Mouse (Mus musculus): ENCODE measurements around the gene Ahnak. TPM values are rescaled to one million over a fixed set of nuclear protein-coding genes. Genes with fewer than 3 reads are reported as not detected.

Gene Ahnak
- total and polyA plus RNA-seq, 3 experiments, result 1.2 to 2.2 TPM; not detected in 1

DNA sequence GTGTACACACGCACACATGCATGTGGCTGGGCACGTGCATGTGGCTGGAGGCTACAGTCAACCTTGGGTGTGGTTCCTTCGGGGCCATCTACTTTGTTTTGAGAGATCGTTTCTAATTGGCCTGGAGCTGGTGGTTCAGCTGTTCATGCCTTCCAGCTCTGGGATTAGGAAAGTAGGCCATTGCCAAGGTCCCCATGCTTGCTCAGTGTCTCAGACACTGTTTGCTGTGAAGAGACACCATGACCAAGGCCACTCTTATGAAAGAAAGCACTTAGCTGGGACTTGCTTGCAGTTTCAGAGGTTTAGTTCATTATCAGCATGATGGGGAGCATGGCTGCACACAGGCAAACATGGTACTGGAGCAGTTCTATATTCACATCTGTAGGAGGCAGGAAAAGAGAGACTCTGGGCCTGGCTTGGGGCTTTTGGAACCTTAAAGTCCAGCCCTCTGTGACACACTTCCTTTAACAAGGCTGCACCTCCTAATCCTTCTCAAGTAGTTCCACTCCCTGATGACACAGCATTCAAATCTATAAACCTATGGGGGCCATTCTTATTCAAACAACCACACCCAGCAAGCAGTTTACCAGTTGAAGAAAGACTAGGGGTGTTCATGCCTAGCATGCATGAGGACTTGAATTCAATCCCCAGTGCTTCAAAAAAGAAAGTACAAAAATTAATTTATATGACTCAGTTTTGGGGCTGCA lies 60.0 kb downstream of the Ahnak start:
- TF ChIP-seq GABPA (IDR thresholded peaks at IDR 0.05; ENCODE audit: low read depth, low read length) (no peak), NELFE (IDR thresholded peaks at IDR 0.05; ENCODE audit: low read depth, low read length) (no peak), MAFK (IDR thresholded peaks at IDR 0.05; ENCODE audit: borderline replicate concordance, low read depth, low read length) (no peak), USF2 (IDR thresholded peaks at IDR 0.05; ENCODE audit: borderline replicate concordance in 1 of 2, insufficient read depth in 1 of 2, low read depth in 1 of 2, low read length in 2 of 2) (no peak), EP300 (IDR thresholded peaks at IDR 0.05; ENCODE audit: low read depth in 1 of 2, low read length in 2 of 2) (no peak), MYC (IDR thresholded peaks at IDR 0.05; ENCODE audit: low read depth, low read length) (no peak), TAL1 (IDR thresholded peaks at IDR 0.05; ENCODE audit: low read length) (no peak), CHD1 (IDR thresholded peaks at IDR 0.05; ENCODE audit: low read depth, low read length) (no peak), MEF2A (IDR thresholded peaks at IDR 0.05; ENCODE audit: extremely low read depth, insufficient replicate concordance, low read depth, low read length, poor library complexity, severe bottlenecking) (no peak), SIN3A (IDR thresholded peaks at IDR 0.05; ENCODE audit: low read length) (no peak), BHLHE40 (IDR thresholded peaks at IDR 0.05; ENCODE audit: borderline replicate concordance, low read depth, low read length) (no peak), ZMIZ1 (IDR thresholded peaks at IDR 0.05; ENCODE audit: low read depth, low read length) (no peak), HCFC1 (IDR thresholded peaks at IDR 0.05; ENCODE audit: low read depth, low read length) (no peak)
- Histone ChIP-seq H3K9me3 (replicated peaks; ENCODE audit: insufficient read depth, low read length) (no peaks in the 10 kb centered on the region), H3K27me3 (ENCODE audit: control insufficient read depth in 1 of 2, insufficient read depth in 2 of 2, low read length in 2 of 2) (no peaks in the 10 kb centered on the region), H3K4me3 (ENCODE audit: control insufficient read depth in 1 of 2, insufficient read depth in 1 of 2, low read depth in 2 of 2, low read length in 2 of 2) (no peak overlapping the region), H3K9ac (ENCODE audit: control insufficient read depth, low read depth, low read length, poor library complexity, severe bottlenecking) (no peak overlapping the region), H3K4me1 (ENCODE audit: control insufficient read depth in 1 of 2, insufficient read depth in 2 of 2, low read length in 2 of 2) (peaks cover 28 to 47% of the 10 kb centered on the region in 2 experiments), H3K36me3 (ENCODE audit: control insufficient read depth in 1 of 2, insufficient read depth in 2 of 2, low read length in 2 of 2) (peaks cover 0 to 41% of the 10 kb centered on the region in 2 experiments; a peak in 2 of 4 replicates), H3K27ac (ENCODE audit: control insufficient read depth, low read depth, low read length) (peak overlapping the region; percentile 98), H3K79me2 (ENCODE audit: control insufficient read depth, insufficient read depth, low read length, poor library complexity) (no peaks in the 10 kb centered on the region)
- peak; percentile 50 for DNase-seq (ENCODE audit: low read depth, low spot score)

DNA sequence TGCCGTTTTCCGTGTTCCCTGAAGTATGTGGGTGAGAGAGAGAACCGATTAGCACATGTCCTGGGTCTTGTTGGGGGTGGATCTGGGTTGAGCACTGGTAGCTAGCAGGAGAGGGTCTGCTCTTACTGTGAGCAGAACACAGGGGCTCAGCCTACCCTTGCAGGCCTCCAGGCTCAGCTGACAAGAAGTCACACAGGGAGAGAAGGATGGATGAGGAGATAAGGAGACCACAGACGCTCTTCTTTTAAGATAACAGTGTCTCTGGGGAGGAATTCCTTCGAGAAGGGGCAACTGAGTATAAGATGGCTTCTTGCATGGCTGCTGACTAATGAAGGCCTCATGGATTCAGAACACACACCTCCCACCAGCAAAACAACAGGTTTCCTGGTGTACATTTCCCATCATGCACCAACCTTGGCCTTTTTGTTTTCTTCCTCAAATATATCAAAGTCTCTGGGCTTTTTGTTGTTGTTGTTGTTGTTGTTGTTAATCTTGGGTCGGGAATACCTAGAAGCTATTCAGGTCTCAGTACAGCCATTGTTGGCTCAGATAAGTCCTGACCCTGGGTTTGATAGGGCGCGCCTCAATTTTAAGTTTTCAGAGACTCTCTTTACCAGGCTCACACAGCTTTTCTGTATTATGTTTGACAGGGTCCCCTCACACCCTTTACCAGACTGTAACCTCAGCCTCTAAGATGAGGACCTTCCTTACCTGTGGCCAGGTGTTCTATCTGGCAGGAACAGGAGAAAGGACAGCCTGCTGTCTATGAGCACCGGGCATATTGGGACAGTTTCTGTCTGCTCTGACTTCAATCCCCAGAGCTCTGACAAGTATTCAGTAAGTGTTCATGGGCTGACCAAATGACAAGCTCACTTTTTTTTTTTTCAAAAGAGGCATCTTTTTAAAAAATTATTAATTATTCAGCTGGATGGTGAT lies 61.5 kb downstream of the Ahnak start:
- H3K4me3 ChIP-seq (ENCODE audit: control insufficient read depth in 1 of 2, insufficient read depth in 1 of 2, low read depth in 2 of 2, low read length in 2 of 2), result no peak overlapping the region
- peak; percentile 93 for DNase-seq (ENCODE audit: low read depth, low spot score)
- H3K36me3 ChIP-seq (ENCODE audit: control insufficient read depth in 1 of 2, insufficient read depth in 2 of 2, low read length in 2 of 2), result peaks cover 0 to 48% of the 10 kb centered on the region in 2 experiments; a peak in 2 of 4 replicates
- H3K27ac ChIP-seq (ENCODE audit: control insufficient read depth, low read depth, low read length), result peak overlapping the region; percentile 98
- no peaks in the 10 kb centered on the region for H3K9me3 ChIP-seq (replicated peaks; ENCODE audit: insufficient read depth, low read length)
- H3K4me1 ChIP-seq (ENCODE audit: control insufficient read depth in 1 of 2, insufficient read depth in 2 of 2, low read length in 2 of 2), result peaks cover 34 to 42% of the 10 kb centered on the region in 2 experiments
- no peaks in the 10 kb centered on the region for H3K27me3 ChIP-seq (ENCODE audit: control insufficient read depth in 1 of 2, insufficient read depth in 2 of 2, low read length in 2 of 2)
- H3K9ac ChIP-seq (ENCODE audit: control insufficient read depth, low read depth, low read length, poor library complexity, severe bottlenecking), result peak overlapping the region; percentile 62
- no peaks in the 10 kb centered on the region for H3K79me2 ChIP-seq (ENCODE audit: control insufficient read depth, insufficient read depth, low read length, poor library complexity)
- no peak for TF ChIP-seq ZNF384 (IDR thresholded peaks at IDR 0.05; ENCODE audit: low read depth, low read length)
- peak; percentile 97 for TF ChIP-seq TBP (IDR thresholded peaks at IDR 0.05; ENCODE audit: low read depth, low read length)
- peak; percentile 88 for TF ChIP-seq SIN3A (IDR thresholded peaks at IDR 0.05; ENCODE audit: low read length)
- peak; percentile 78 for TF ChIP-seq RCOR1 (IDR thresholded peaks at IDR 0.05; ENCODE audit: low read depth, low read length)
- TF ChIP-seq GABPA (IDR thresholded peaks at IDR 0.05; ENCODE audit: low read depth, low read length), result no peak
- TF ChIP-seq MYC (IDR thresholded peaks at IDR 0.05; ENCODE audit: low read depth, low read length), result peak; percentile 75
- TF ChIP-seq CTCF (IDR thresholded peaks at IDR 0.05 in 2 of 3, conservative IDR thresholded peaks at IDR 0.05 in 1 of 3; ENCODE audit: control insufficient read depth in 1 of 3, insufficient read depth in 1 of 3, low read depth in 2 of 3, low read length in 3 of 3, poor library complexity in 1 of 3, severe bottlenecking in 1 of 3), result no peak
- peak; percentile 92 for TF ChIP-seq TAL1 (IDR thresholded peaks at IDR 0.05; ENCODE audit: low read length)
- peak; percentile 89; the same call in 1 of the 2 replicates for TF ChIP-seq BHLHE40 (IDR thresholded peaks at IDR 0.05; ENCODE audit: borderline replicate concordance, low read depth, low read length)
- TF ChIP-seq RAD21 (IDR thresholded peaks at IDR 0.05; ENCODE audit: low read depth, low read length), result no peak
- TF ChIP-seq GATA1 (IDR thresholded peaks at IDR 0.05; ENCODE audit: low read depth, low read length), result peak; percentile 98
- no peak for TF ChIP-seq JUND (IDR thresholded peaks at IDR 0.05; ENCODE audit: low read depth, low read length)
- TF ChIP-seq MAX (IDR thresholded peaks at IDR 0.05; ENCODE audit: low read length), result peak; percentile 79
- TF ChIP-seq MXI1 (IDR thresholded peaks at IDR 0.05; ENCODE audit: low read depth, low read length), result peak; percentile 60; the same call in 1 of the 2 replicates
- TF ChIP-seq ETS1 (IDR thresholded peaks at IDR 0.05; ENCODE audit: low read depth, low read length), result peak; percentile 99
- TF ChIP-seq MYB (IDR thresholded peaks at IDR 0.05; ENCODE audit: low read depth, low read length), result no peak
- peak; percentile 96 for TF ChIP-seq TCF12 (IDR thresholded peaks at IDR 0.05; ENCODE audit: low read depth, low read length)
- TF ChIP-seq POLR2AphosphoS5 (IDR thresholded peaks at IDR 0.05; ENCODE audit: borderline replicate concordance, low read depth, low read length), result no peak
- TF ChIP-seq MEF2A (IDR thresholded peaks at IDR 0.05; ENCODE audit: extremely low read depth, insufficient replicate concordance, low read depth, low read length, poor library complexity, severe bottlenecking), result no peak

Measured in MEL (cell line).